ENCODE assay signal across 1 mouse cellular context in the genomic region with DNA sequence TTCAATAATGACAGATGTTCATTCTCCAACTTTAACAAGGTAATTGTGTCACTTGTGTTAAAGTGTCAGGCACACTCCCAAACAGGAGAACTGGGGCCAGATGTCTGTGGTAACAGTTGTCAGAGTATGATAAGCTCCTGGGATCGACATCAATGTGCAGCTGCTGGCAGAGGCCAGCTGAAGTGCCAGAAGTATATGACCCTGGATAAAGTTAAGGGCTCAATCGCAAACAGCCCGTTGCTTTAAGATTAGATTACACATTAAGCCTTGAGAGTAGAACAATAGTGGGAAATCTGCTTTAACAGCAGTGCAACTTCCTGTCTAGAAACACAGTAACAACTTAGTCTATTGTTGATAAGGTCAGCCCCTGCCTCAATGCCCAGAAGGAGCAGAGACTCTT.
TF ChIP-seq lines count a peak whose summit lies in the region.

No protein-coding gene starts in this region.

TF ChIP-seq in MEL, 35 proteins besides CTCF, POLR2A, EP300 and RAD21:
- TF ChIP-seq ZKSCAN1 (IDR thresholded peaks at IDR 0.05; ENCODE audit: low read depth, low read length) (no peak), MAX (IDR thresholded peaks at IDR 0.05; ENCODE audit: low read length) (no peak), BHLHE40 (IDR thresholded peaks at IDR 0.05; ENCODE audit: borderline replicate concordance, low read depth, low read length) (peak; percentile 7; the same call in 1 of the 2 replicates), TAL1 (IDR thresholded peaks at IDR 0.05; ENCODE audit: low read length) (peak; percentile 96), UBTF (IDR thresholded peaks at IDR 0.05; ENCODE audit: borderline replicate concordance, insufficient read depth, low read depth, low read length) (no peak), ETS1 (IDR thresholded peaks at IDR 0.05; ENCODE audit: low read depth, low read length) (peak; percentile 99), NRF1 (IDR thresholded peaks at IDR 0.05; ENCODE audit: insufficient read depth, low read depth, low read length, poor library complexity, severe bottlenecking) (no peak), MYB (IDR thresholded peaks at IDR 0.05; ENCODE audit: low read depth, low read length) (peak; percentile 74; the same call in 1 of the 2 replicates), MAFK (IDR thresholded peaks at IDR 0.05; ENCODE audit: borderline replicate concordance, low read depth, low read length) (peak; percentile 10; the same call in 1 of the 2 replicates), TCF12 (IDR thresholded peaks at IDR 0.05; ENCODE audit: low read depth, low read length) (peak; percentile 100), RCOR1 (IDR thresholded peaks at IDR 0.05; ENCODE audit: low read depth, low read length) (peak; percentile 88), SIN3A (IDR thresholded peaks at IDR 0.05; ENCODE audit: low read length) (peak; percentile 67; the same call in 1 of the 2 replicates), GATA1 (IDR thresholded peaks at IDR 0.05; ENCODE audit: low read depth, low read length) (peak; percentile 98), ELF1 (IDR thresholded peaks at IDR 0.05; ENCODE audit: low read depth, low read length) (0 out of 2 replicates have a peak, but pooled peaks have one; percentile 10), JUND (IDR thresholded peaks at IDR 0.05; ENCODE audit: low read depth, low read length) (no peak), KAT2A (conservative IDR thresholded peaks at IDR 0.05; ENCODE audit: low read depth, low read length) (no peak), HCFC1 (IDR thresholded peaks at IDR 0.05; ENCODE audit: low read depth, low read length) (no peak)
